Mouse (Mus musculus): ENCODE data around the gene Mta3. TPM values are rescaled to one million over a fixed set of nuclear protein-coding genes. Genes with fewer than 3 reads are reported as not detected.

Gene Mta3
- polyA plus RNA-seq, 1 experiment = not detected

GRCm38 (mm10) chr17:83684475-83684874 lies 21.5 kb upstream of the Mta3 start:
- 97% methylated on average over 7 of the region's 7 CpGs for WGBS
- Histone ChIP-seq H3K4me3 (ENCODE audit: insufficient read depth, low read depth, low read length) (no peak overlapping the region), H3K4me1 (ENCODE audit: control insufficient read depth, insufficient read depth, low read length) (no peaks in the 10 kb centered on the region), H3K27ac (ENCODE audit: insufficient read depth, low read depth, low read length) (no peak overlapping the region)
- no peak for TF ChIP-seq POLR2A (IDR thresholded peaks at IDR 0.05; ENCODE audit: insufficient read depth, low read depth, low read length)
- no peak for TF ChIP-seq CTCF (IDR thresholded peaks at IDR 0.05; ENCODE audit: insufficient read depth, low read depth, low read length)

GRCm38 (mm10) chr17:83690418-83690817 lies 15.5 kb upstream of the Mta3 start:
- WGBS = 89% methylated on average over 2 of the region's 2 CpGs
- Histone ChIP-seq H3K27ac (ENCODE audit: insufficient read depth, low read depth, low read length) (no peak overlapping the region), H3K4me1 (ENCODE audit: control insufficient read depth, insufficient read depth, low read length) (no peaks in the 10 kb centered on the region), H3K4me3 (ENCODE audit: insufficient read depth, low read depth, low read length) (no peak overlapping the region)
- TF ChIP-seq CTCF (IDR thresholded peaks at IDR 0.05; ENCODE audit: insufficient read depth, low read depth, low read length) = no peak
- no peak for TF ChIP-seq POLR2A (IDR thresholded peaks at IDR 0.05; ENCODE audit: insufficient read depth, low read depth, low read length)

GRCm38 (mm10) chr17:83691379-83691778 lies 14.6 kb upstream of the Mta3 start:
- Histone ChIP-seq H3K4me1 (ENCODE audit: control insufficient read depth, insufficient read depth, low read length) (no peaks in the 10 kb centered on the region), H3K27ac (ENCODE audit: insufficient read depth, low read depth, low read length) (no peak overlapping the region), H3K4me3 (ENCODE audit: insufficient read depth, low read depth, low read length) (no peak overlapping the region)
- 87% methylated on average over 4 of the region's 4 CpGs for WGBS
- TF ChIP-seq POLR2A (IDR thresholded peaks at IDR 0.05; ENCODE audit: insufficient read depth, low read depth, low read length) (no peak), CTCF (IDR thresholded peaks at IDR 0.05; ENCODE audit: insufficient read depth, low read depth, low read length) (no peak)

GRCm38 (mm10) chr17:83693941-83694340 lies 12.0 kb upstream of the Mta3 start:
- WGBS = 83% methylated on average over 9 of the region's 9 CpGs
- no peak for TF ChIP-seq POLR2A (IDR thresholded peaks at IDR 0.05; ENCODE audit: insufficient read depth, low read depth, low read length)
- no peak for TF ChIP-seq CTCF (IDR thresholded peaks at IDR 0.05; ENCODE audit: insufficient read depth, low read depth, low read length)
- Histone ChIP-seq H3K4me3 (ENCODE audit: insufficient read depth, low read depth, low read length) (no peak overlapping the region), H3K4me1 (ENCODE audit: control insufficient read depth, insufficient read depth, low read length) (no peaks in the 10 kb centered on the region), H3K27ac (ENCODE audit: insufficient read depth, low read depth, low read length) (no peak overlapping the region)

- H3K4me1 ChIP-seq (ENCODE audit: control insufficient read depth, insufficient read depth, low read length) = no peaks in the 10 kb centered on the region
- no peak overlapping the region for H3K4me3 ChIP-seq (ENCODE audit: insufficient read depth, low read depth, low read length)
- H3K27ac ChIP-seq (ENCODE audit: insufficient read depth, low read depth, low read length) = no peak overlapping the region
- 91% methylated on average over 2 of the region's 2 CpGs for WGBS
- TF ChIP-seq POLR2A (IDR thresholded peaks at IDR 0.05; ENCODE audit: insufficient read depth, low read depth, low read length) = no peak
- TF ChIP-seq CTCF (IDR thresholded peaks at IDR 0.05; ENCODE audit: insufficient read depth, low read depth, low read length) = no peak
Observed at GRCm38 (mm10) chr17:83695785-83696184, 10.2 kb upstream of the Mta3 start.

- H3K4me1 ChIP-seq (ENCODE audit: control insufficient read depth, insufficient read depth, low read length) = no peaks in the 10 kb centered on the region
- TF ChIP-seq POLR2A (IDR thresholded peaks at IDR 0.05; ENCODE audit: insufficient read depth, low read depth, low read length) = no peak
- no peak for TF ChIP-seq CTCF (IDR thresholded peaks at IDR 0.05; ENCODE audit: insufficient read depth, low read depth, low read length)
- WGBS = 86% methylated on average over 8 of the region's 8 CpGs
Observed at GRCm38 (mm10) chr17:83699062-83699724, 6.8 kb upstream of the Mta3 start.

GRCm38 (mm10) chr17:83700125-83700524 lies 5.8 kb upstream of the Mta3 start:
- no peaks in the 10 kb centered on the region for H3K4me1 ChIP-seq (ENCODE audit: control insufficient read depth, insufficient read depth, low read length)
- H3K27ac ChIP-seq (ENCODE audit: insufficient read depth, low read depth, low read length) = no peak overlapping the region
- 88% methylated on average over 9 of the region's 9 CpGs for WGBS
- TF ChIP-seq CTCF (IDR thresholded peaks at IDR 0.05; ENCODE audit: insufficient read depth, low read depth, low read length) (no peak), POLR2A (IDR thresholded peaks at IDR 0.05; ENCODE audit: insufficient read depth, low read depth, low read length) (no peak)
- H3K4me3 ChIP-seq (ENCODE audit: insufficient read depth, low read depth, low read length) = no peak overlapping the region

More at GRCm38 (mm10) chr17:83699062-83699724, 6.8 kb upstream of the Mta3 start:
- Histone ChIP-seq H3K4me3 (ENCODE audit: insufficient read depth, low read depth, low read length) (no peak overlapping the region), H3K27ac (ENCODE audit: insufficient read depth, low read depth, low read length) (no peak overlapping the region)

GRCm38 (mm10) chr17:83704469-83704868 lies 1.5 kb upstream of the Mta3 start:
- H3K4me3 ChIP-seq (ENCODE audit: insufficient read depth, low read depth, low read length) = no peak overlapping the region
- H3K27ac ChIP-seq (ENCODE audit: insufficient read depth, low read depth, low read length) = no peak overlapping the region
- H3K4me1 ChIP-seq (ENCODE audit: control insufficient read depth, insufficient read depth, low read length) = peaks cover 9% of the 10 kb centered on the region
- WGBS = 77% methylated on average over 5 of the region's 5 CpGs
- TF ChIP-seq CTCF (IDR thresholded peaks at IDR 0.05; ENCODE audit: insufficient read depth, low read depth, low read length) (no peak), POLR2A (IDR thresholded peaks at IDR 0.05; ENCODE audit: insufficient read depth, low read depth, low read length) (no peak)

- Histone ChIP-seq H3K4me1 (ENCODE audit: control insufficient read depth, insufficient read depth, low read length) (peaks cover 10% of the 10 kb centered on the region), H3K27ac (ENCODE audit: insufficient read depth, low read depth, low read length) (peak overlapping the region; percentile 24), H3K4me3 (ENCODE audit: insufficient read depth, low read depth, low read length) (peak overlapping the region; percentile 83)
- 5% methylated on average over 38 of the region's 38 CpGs for WGBS
- 0 out of 2 replicates have a peak, but pooled peaks have one; percentile 19 for TF ChIP-seq POLR2A (IDR thresholded peaks at IDR 0.05; ENCODE audit: insufficient read depth, low read depth, low read length)
- no peak for TF ChIP-seq CTCF (IDR thresholded peaks at IDR 0.05; ENCODE audit: insufficient read depth, low read depth, low read length)
Observed at GRCm38 (mm10) chr17:83705352-83706115, 429 bp upstream of the Mta3 start.
